Mouse (Mus musculus): Measurements from ENCODE around the gene Iqsec3.

GRCm38 (mm10) chr6:121344329-121344728 lies 129.1 kb downstream of the Iqsec3 start:
- TF ChIP-seq MAFK (IDR thresholded peaks at IDR 0.05; ENCODE audit: insufficient read depth, low read depth, low read length), result no peak
- TF ChIP-seq HCFC1 (IDR thresholded peaks at IDR 0.05; ENCODE audit: borderline replicate concordance, insufficient read depth, low read length), result no peak
